Mouse (Mus musculus) heart, embryonic 15.5 days (tissue): ENCODE measurements at regions not wholly inside any gene's neighbourhood (a gene's known extent, or its start where the extent isn't known, plus 50 kb on each side); places are given as distances from the start of the nearest gene placed in this dataset.
A peak's percentile ranks its signal among the peaks of the same experiment; 100 is the strongest.

Source experiments
- ATAC-seq: fragments of 200-750 bp; cut with Nextera tagmentation; replicated peaks from 2 replicates; pipeline ENCODE4 v1.8.0; 2017; ENCODE audit warnings: low read depth, moderate TSS enrichment; ENCODE audit not compliant: insufficient number of reproducible peaks, insufficient read depth, low FRiP score
- H3K27ac ChIP-seq: fragments of 300-500 bp; sonication (generic); 2 replicates; pipeline ENCODE4 v1.5.1; 2015; ENCODE audit warnings: mild to moderate bottlenecking, inconsistent platforms
- H3K27me3 ChIP-seq: fragments of 300-500 bp; sonication (generic); 2 replicates; pipeline ENCODE4 v1.6.1; 2015; ENCODE audit warnings: inconsistent platforms
- H3K36me3 ChIP-seq: fragments of 300-500 bp; sonication (generic); 2 replicates; pipeline ENCODE4 v1.6.1; 2015; ENCODE audit warnings: mild to moderate bottlenecking, inconsistent platforms
- H3K4me1 ChIP-seq: fragments of 300-500 bp; sonication (generic); replicated peaks from 2 replicates; pipeline ENCODE4 v1.6.1; 2015; ENCODE audit warnings: inconsistent platforms
- H3K4me2 ChIP-seq: fragments of 300-500 bp; sonication (generic); 2 replicates; pipeline ENCODE4 v1.6.1; 2015; ENCODE audit warnings: inconsistent platforms, mild to moderate bottlenecking, moderate library complexity
- H3K4me3 ChIP-seq: fragments of 300-500 bp; sonication (generic); 2 replicates; pipeline ENCODE4 v1.5.1; 2015; ENCODE audit warnings: mild to moderate bottlenecking, inconsistent platforms
- H3K9ac ChIP-seq: fragments of 300-500 bp; sonication (generic); 2 replicates; pipeline ENCODE4 v1.6.1; 2015; ENCODE audit warnings: mild to moderate bottlenecking, inconsistent platforms
- H3K9me3 ChIP-seq: fragments of 300-500 bp; sonication (generic); replicated peaks from 2 replicates; pipeline ENCODE4 v1.6.1; 2016; ENCODE audit warnings: inconsistent platforms
- WGBS: fragments of 180-500 bp; shearing (Covaris S2); methylation state at CpG from one replicate; pipeline ENCODE4 v1.1.7; 2015; ENCODE audit warnings: mixed read lengths; 5-methylcytosine and 5-hydroxymethylcytosine counted together

- no peak overlapping the region for H3K27ac ChIP-seq
- H3K36me3 ChIP-seq = no peaks in the 10 kb centered on the region
Measured at GRCm38 (mm10) chr3:47348451-47348850, 900.4 kb upstream of the Pabpc4l start.

GRCm38 (mm10) chr3:47316356-47317028 is 868.5 kb upstream of the Pabpc4l start:
- Histone ChIP-seq H3K36me3 (no peaks in the 10 kb centered on the region), H3K27ac (no peak overlapping the region), H3K4me2 (no peak overlapping the region), H3K4me3 (no peak overlapping the region), H3K9me3 (no peaks in the 10 kb centered on the region), H3K9ac (no peak overlapping the region), H3K27me3 (no peaks in the 10 kb centered on the region), H3K4me1 (no peaks in the 10 kb centered on the region)
- ATAC-seq = no peak
- 38% methylated on average over 2 of the region's 2 CpGs for WGBS

More at GRCm38 (mm10) chr3:47348451-47348850, 900.4 kb upstream of the Pabpc4l start:
- Histone ChIP-seq H3K9ac (no peak overlapping the region), H3K27me3 (no peaks in the 10 kb centered on the region), H3K9me3 (no peaks in the 10 kb centered on the region), H3K4me1 (no peaks in the 10 kb centered on the region), H3K4me2 (no peak overlapping the region), H3K4me3 (no peak overlapping the region)
- ATAC-seq = no peak

GRCm38 (mm10) chr3:47281783-47282182 is 833.8 kb upstream of the Pabpc4l start:
- 57% methylated on average over 1 of the region's 1 CpGs for WGBS
- no peak overlapping the region for H3K27ac ChIP-seq
- no peaks in the 10 kb centered on the region for H3K4me1 ChIP-seq
- H3K36me3 ChIP-seq = no peaks in the 10 kb centered on the region
- H3K4me2 ChIP-seq = no peak overlapping the region
- no peak for ATAC-seq
- H3K27me3 ChIP-seq = no peaks in the 10 kb centered on the region
- H3K9me3 ChIP-seq = no peaks in the 10 kb centered on the region
- H3K9ac ChIP-seq = no peak overlapping the region
- no peak overlapping the region for H3K4me3 ChIP-seq

GRCm38 (mm10) chr3:47280270-47280669 is 832.3 kb upstream of the Pabpc4l start:
- 45% methylated on average over 5 of the region's 5 CpGs for WGBS
- Histone ChIP-seq H3K36me3 (no peaks in the 10 kb centered on the region), H3K4me2 (no peak overlapping the region), H3K4me1 (no peaks in the 10 kb centered on the region), H3K27me3 (no peaks in the 10 kb centered on the region), H3K9me3 (no peaks in the 10 kb centered on the region), H3K4me3 (no peak overlapping the region), H3K9ac (no peak overlapping the region), H3K27ac (no peak overlapping the region)
- 0 out of 2 replicates have a peak, but pooled peaks have one; percentile 7 for ATAC-seq

GRCm38 (mm10) chr3:47241030-47241429 is 793.0 kb upstream of the Pabpc4l start:
- no peaks in the 10 kb centered on the region for H3K9me3 ChIP-seq
- WGBS = 70% methylated on average over 3 of the region's 3 CpGs
- H3K4me2 ChIP-seq = no peak overlapping the region
- no peak for ATAC-seq
- no peak overlapping the region for H3K4me3 ChIP-seq
- no peak overlapping the region for H3K9ac ChIP-seq
- no peak overlapping the region for H3K27ac ChIP-seq
- no peaks in the 10 kb centered on the region for H3K27me3 ChIP-seq
- no peaks in the 10 kb centered on the region for H3K4me1 ChIP-seq
- H3K36me3 ChIP-seq = no peaks in the 10 kb centered on the region

- Histone ChIP-seq H3K4me1 (no peaks in the 10 kb centered on the region), H3K36me3 (no peaks in the 10 kb centered on the region), H3K4me2 (no peak overlapping the region), H3K27me3 (no peaks in the 10 kb centered on the region), H3K9me3 (no peaks in the 10 kb centered on the region), H3K27ac (no peak overlapping the region), H3K9ac (no peak overlapping the region), H3K4me3 (no peak overlapping the region)
- 85% methylated on average over 6 of the region's 6 CpGs for whole genome bisulfite sequencing
- ATAC-seq = no peak
Measured at GRCm38 (mm10) chr3:47230234-47230633, 782.2 kb upstream of the Pabpc4l start.

GRCm38 (mm10) chr3:47218587-47218986 is 770.6 kb upstream of the Pabpc4l start:
- no peaks in the 10 kb centered on the region for H3K36me3 ChIP-seq
- H3K4me1 ChIP-seq = no peaks in the 10 kb centered on the region
- ATAC-seq = no peak
- no peak overlapping the region for H3K4me2 ChIP-seq
- no peaks in the 10 kb centered on the region for H3K9me3 ChIP-seq
- 35% methylated on average over 1 of the region's 1 CpGs for WGBS
- H3K9ac ChIP-seq = no peak overlapping the region
- H3K27ac ChIP-seq = no peak overlapping the region
- H3K27me3 ChIP-seq = no peaks in the 10 kb centered on the region
- H3K4me3 ChIP-seq = no peak overlapping the region

GRCm38 (mm10) chr3:47213141-47213540 is 765.1 kb upstream of the Pabpc4l start:
- no peaks in the 10 kb centered on the region for H3K4me1 ChIP-seq
- no peak overlapping the region for H3K9ac ChIP-seq
- no peak for ATAC-seq
- no peak overlapping the region for H3K4me3 ChIP-seq
- WGBS = 70% methylated on average over 2 of the region's 2 CpGs
- no peaks in the 10 kb centered on the region for H3K27me3 ChIP-seq
- H3K9me3 ChIP-seq = no peaks in the 10 kb centered on the region
- H3K27ac ChIP-seq = no peak overlapping the region
- H3K4me2 ChIP-seq = no peak overlapping the region
- H3K36me3 ChIP-seq = no peaks in the 10 kb centered on the region

- Histone ChIP-seq H3K36me3 (no peaks in the 10 kb centered on the region), H3K9ac (no peak overlapping the region), H3K4me1 (no peaks in the 10 kb centered on the region), H3K4me3 (no peak overlapping the region), H3K9me3 (no peaks in the 10 kb centered on the region), H3K27ac (no peak overlapping the region), H3K27me3 (no peaks in the 10 kb centered on the region), H3K4me2 (no peak overlapping the region)
- ATAC-seq = no peak
Measured at GRCm38 (mm10) chr3:47197584-47197983, 749.6 kb upstream of the Pabpc4l start.

- Histone ChIP-seq H3K4me2 (no peak overlapping the region), H3K9ac (no peak overlapping the region), H3K4me1 (no peaks in the 10 kb centered on the region), H3K4me3 (no peak overlapping the region), H3K27me3 (no peaks in the 10 kb centered on the region), H3K9me3 (no peaks in the 10 kb centered on the region), H3K36me3 (no peaks in the 10 kb centered on the region), H3K27ac (no peak overlapping the region)
- ATAC-seq = no peak
- 73% methylated on average over 3 of the region's 3 CpGs for WGBS
Measured at GRCm38 (mm10) chr3:47184226-47184625, 736.2 kb upstream of the Pabpc4l start.

GRCm38 (mm10) chr3:47182762-47183161 is 734.7 kb upstream of the Pabpc4l start:
- 70% methylated on average over 2 of the region's 2 CpGs for WGBS

GRCm38 (mm10) chr3:47180377-47180776 is 732.4 kb upstream of the Pabpc4l start:
- Histone ChIP-seq H3K4me3 (no peak overlapping the region), H3K36me3 (no peaks in the 10 kb centered on the region), H3K27me3 (no peaks in the 10 kb centered on the region), H3K9me3 (no peaks in the 10 kb centered on the region), H3K4me2 (no peak overlapping the region), H3K9ac (no peak overlapping the region), H3K27ac (no peak overlapping the region), H3K4me1 (no peaks in the 10 kb centered on the region)
- WGBS = 61% methylated on average over 1 of the region's 1 CpGs
- no peak for ATAC-seq

More at GRCm38 (mm10) chr3:47182762-47183161, 734.7 kb upstream of the Pabpc4l start:
- H3K9me3 ChIP-seq = no peaks in the 10 kb centered on the region
- no peak overlapping the region for H3K9ac ChIP-seq
- H3K4me2 ChIP-seq = no peak overlapping the region
- ATAC-seq = no peak
- H3K36me3 ChIP-seq = no peaks in the 10 kb centered on the region
- no peaks in the 10 kb centered on the region for H3K4me1 ChIP-seq
- H3K27me3 ChIP-seq = no peaks in the 10 kb centered on the region
- H3K4me3 ChIP-seq = no peak overlapping the region
- H3K27ac ChIP-seq = no peak overlapping the region
